38 mouse cellular contexts compared by ENCODE assay signal in the genomic region with DNA sequence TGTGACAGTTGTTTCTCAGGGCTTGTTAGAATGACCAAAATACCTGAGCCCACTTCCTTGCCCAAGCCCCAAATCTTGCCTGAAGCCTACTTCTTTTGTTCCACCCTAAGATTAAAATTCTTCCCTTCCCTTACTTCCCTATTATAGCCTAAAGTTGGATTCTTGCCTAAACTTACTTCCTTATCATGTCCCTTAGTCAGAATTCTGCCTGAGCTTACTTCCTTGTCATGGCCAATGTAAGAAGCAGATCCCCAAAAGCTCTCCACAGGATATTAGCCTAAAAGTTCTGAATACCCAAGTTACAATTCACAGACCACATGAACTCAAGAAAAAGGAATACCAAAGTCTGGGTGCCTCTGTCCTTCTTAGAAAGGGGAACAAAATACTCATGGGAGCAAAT. TPM values are rescaled to one million over a fixed set of nuclear protein-coding genes. Genes with fewer than 3 reads are reported as not detected.
"Had no signal": no experiment of that assay in that cellular context is flagged by ENCODE, and none has a peak within 500 bp of the region (broad histone marks: within the 10 kb centered on the region; RNA-seq: fewer than 3 reads in every experiment).

No protein-coding gene starts in this region.

- H3K4me1 ChIP-seq: heart, embryonic 13.5 days; heart, embryonic 15.5 days; hindbrain, embryonic 13.5 days; hindbrain, embryonic 15.5 days; kidney, embryonic 15.5 days; limb, embryonic 10.5 days; limb, embryonic 12.5 days; liver, embryonic 13.5 days had no signal

- H3K4me3 ChIP-seq: heart, adult 2 months; heart, embryonic 13.5 days; heart, embryonic 15.5 days; hindbrain, embryonic 13.5 days; hindbrain, embryonic 15.5 days; kidney, embryonic 15.5 days; left cerebral cortex, adult 2 months; limb, embryonic 10.5 days; limb, embryonic 12.5 days; liver, embryonic 13.5 days had no signal

- DNase-seq: gastrocnemius, postnatal 14 days; gastrocnemius, postnatal 36 days; heart, adult 2 months; heart, postnatal 14 days; heart, postnatal 36 days; kidney, adult 11 months; kidney, adult 2 months; kidney, adult 9 months; kidney, postnatal 14 days; kidney, postnatal 36 days; liver; liver, embryonic 13.5 days had no signal

- ATAC-seq: hindbrain, postnatal 0 days; intestine, embryonic 16.5 days had no signal

- H3K36me3 ChIP-seq: heart, embryonic 13.5 days; heart, embryonic 15.5 days; hindbrain, embryonic 13.5 days; hindbrain, embryonic 15.5 days; kidney, embryonic 15.5 days; limb, embryonic 10.5 days; limb, embryonic 12.5 days; liver, embryonic 13.5 days had no signal

- H3K4me2 ChIP-seq: heart, embryonic 11.5 days; heart, embryonic 13.5 days; heart, embryonic 15.5 days; hindbrain, embryonic 13.5 days; hindbrain, embryonic 15.5 days; kidney, embryonic 15.5 days; limb, embryonic 12.5 days; liver, embryonic 13.5 days had no signal

- H3K27me3 ChIP-seq: heart, embryonic 15.5 days; hindbrain, embryonic 13.5 days; hindbrain, embryonic 15.5 days; kidney, embryonic 15.5 days; limb, embryonic 12.5 days; liver, embryonic 13.5 days had no signal

- H3K9me3 ChIP-seq: heart, embryonic 13.5 days; heart, embryonic 15.5 days; hindbrain, embryonic 13.5 days; hindbrain, embryonic 15.5 days; kidney, embryonic 15.5 days; limb, embryonic 10.5 days; limb, embryonic 12.5 days; liver, embryonic 13.5 days had no signal

- H3K27ac ChIP-seq: heart, adult 2 months; heart, embryonic 13.5 days; heart, embryonic 15.5 days; hindbrain, embryonic 13.5 days; hindbrain, embryonic 15.5 days; hindbrain, postnatal 0 days; kidney, embryonic 15.5 days; kidney, postnatal 0 days; left cerebral cortex, adult 2 months; limb, embryonic 10.5 days; limb, embryonic 12.5 days; liver, embryonic 13.5 days had no signal

- H3K9ac ChIP-seq: heart, embryonic 13.5 days; heart, embryonic 15.5 days; hindbrain, embryonic 13.5 days; hindbrain, embryonic 15.5 days; kidney, embryonic 15.5 days; limb, embryonic 12.5 days; liver, embryonic 13.5 days had no signal

RNA-seq across cellular contexts. Expression of gene A630010A05Rik, which starts 26.4 kb away (rescaled TPM):
- total RNA-seq: gastrocnemius, adult 18-20 months; gastrocnemius, adult 8-10 months; gastrocnemius, postnatal 14 days; gastrocnemius, postnatal 36 days; heart, adult 2 months; heart, postnatal 14 days; heart, postnatal 36 days; hematopoietic stem cell, adult 5-6 weeks; hindbrain, postnatal 0 days; layer of hippocampus, adult 18-20 months; layer of hippocampus, postnatal 10 days; layer of hippocampus, postnatal 25 days; left cerebral cortex, adult 2 months; left cerebral cortex, postnatal 14 days; left cerebral cortex, postnatal 36 days had no signal
- polyA plus RNA-seq: gonadal fat pad, adult 2 months; heart, adult 2 months; heart, embryonic 11.5 days; heart, embryonic 13.5 days; heart, embryonic 15.5 days; heart, postnatal 0 days; hindbrain, embryonic 11.5 days; hindbrain, embryonic 13.5 days; hindbrain, embryonic 15.5 days; hindbrain, postnatal 0 days; intestine, embryonic 14.5 days; intestine, embryonic 16.5 days; kidney, adult 2 months; kidney, embryonic 15.5 days; kidney, postnatal 0 days; large intestine, adult 2 months; limb, embryonic 10.5 days; limb, embryonic 12.5 days; limb, embryonic 14.5 days; liver, embryonic 13.5 days had no signal
